ENCODE assay signal across 2 mouse cellular contexts in the genomic region with DNA sequence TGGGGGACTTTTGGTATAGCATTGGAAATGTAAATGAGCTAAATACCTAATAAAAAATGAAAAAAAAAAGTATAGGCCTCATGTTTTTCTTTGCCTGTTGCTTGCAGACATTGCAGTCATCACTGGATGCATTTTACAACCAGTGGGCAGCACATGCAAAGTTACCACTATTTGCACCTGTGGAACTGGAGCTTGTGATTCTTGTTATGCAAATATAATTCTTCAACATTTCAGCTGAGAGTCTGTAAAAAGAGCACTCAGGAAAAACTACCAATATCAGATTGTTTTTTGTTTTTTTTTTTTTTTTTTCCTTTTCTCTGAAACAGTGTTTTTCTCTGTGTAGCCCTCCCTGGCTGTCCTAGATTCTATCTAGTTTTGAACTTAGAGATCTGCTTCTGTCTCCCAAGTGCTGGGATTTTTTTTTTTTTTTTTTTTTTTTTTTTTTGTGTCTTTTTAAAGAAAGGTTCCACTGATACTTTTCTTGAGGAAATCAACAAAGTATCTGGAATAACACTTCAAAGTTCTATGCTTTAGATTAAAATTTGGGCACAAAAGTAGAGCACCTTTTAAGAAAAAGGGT.
A peak's percentile ranks its signal among the peaks of the same experiment; 100 is the strongest.
TF ChIP-seq lines count a peak whose summit lies in the region.

No protein-coding gene starts in this region.

TF ChIP-seq in CH12.LX, 34 proteins besides CTCF, POLR2A, EP300 and RAD21 (continued from another document):
- TF ChIP-seq SMC3 (IDR thresholded peaks at IDR 0.05; ENCODE audit: low read depth, low read length), result no peak
- TF ChIP-seq E2F4 (IDR thresholded peaks at IDR 0.05; ENCODE audit: insufficient replicate concordance, low read depth, low read length), result no peak
- TF ChIP-seq ZNF384 (IDR thresholded peaks at IDR 0.05; ENCODE audit: low read depth, low read length), result peak; percentile 92

TF ChIP-seq in MEL, 35 proteins besides CTCF, POLR2A, EP300 and RAD21 (continued from another document):
- TF ChIP-seq ZKSCAN1 (IDR thresholded peaks at IDR 0.05; ENCODE audit: low read depth, low read length), result no peak
- TF ChIP-seq NELFE (IDR thresholded peaks at IDR 0.05; ENCODE audit: low read depth, low read length), result no peak
